Mouse (Mus musculus) granulocyte monocyte progenitor cell, adult 5-6 weeks (primary cell): ENCODE measurements around the gene Tnfaip2. TPM values are rescaled to one million over a fixed set of nuclear protein-coding genes. Genes with fewer than 3 reads are reported as not detected.

Source experiments
- ATAC-seq: replicated peaks from 2 replicates; pipeline ENCODE4 v1.8.0; 2016; ENCODE audit warnings: mild to moderate bottlenecking, moderate TSS enrichment, inconsistent platforms; ENCODE audit not compliant: poor library complexity, severe bottlenecking
- total RNA-seq, 2 experiments: library from RNA; stranded (forward) in 1 of 2; stranded (reverse) in 1 of 2; fragments of 200-712, 200-1000 nt in 1 of 2; fragments of >200 nt in 1 of 2; fragmentation: Nextera tagmentation in 1 of 2; gene quantifications; 2 replicates each; pipeline ENCODE4 v1.2.3; 2014 to 2017

The Tnfaip2 gene
- total RNA-seq (2014; fragmentation: Nextera tagmentation): 28.6 and 30.4 TPM in 2 replicates
- 27.4 and 56.1 TPM in 2 replicates for total RNA-seq (2017)

DNA sequence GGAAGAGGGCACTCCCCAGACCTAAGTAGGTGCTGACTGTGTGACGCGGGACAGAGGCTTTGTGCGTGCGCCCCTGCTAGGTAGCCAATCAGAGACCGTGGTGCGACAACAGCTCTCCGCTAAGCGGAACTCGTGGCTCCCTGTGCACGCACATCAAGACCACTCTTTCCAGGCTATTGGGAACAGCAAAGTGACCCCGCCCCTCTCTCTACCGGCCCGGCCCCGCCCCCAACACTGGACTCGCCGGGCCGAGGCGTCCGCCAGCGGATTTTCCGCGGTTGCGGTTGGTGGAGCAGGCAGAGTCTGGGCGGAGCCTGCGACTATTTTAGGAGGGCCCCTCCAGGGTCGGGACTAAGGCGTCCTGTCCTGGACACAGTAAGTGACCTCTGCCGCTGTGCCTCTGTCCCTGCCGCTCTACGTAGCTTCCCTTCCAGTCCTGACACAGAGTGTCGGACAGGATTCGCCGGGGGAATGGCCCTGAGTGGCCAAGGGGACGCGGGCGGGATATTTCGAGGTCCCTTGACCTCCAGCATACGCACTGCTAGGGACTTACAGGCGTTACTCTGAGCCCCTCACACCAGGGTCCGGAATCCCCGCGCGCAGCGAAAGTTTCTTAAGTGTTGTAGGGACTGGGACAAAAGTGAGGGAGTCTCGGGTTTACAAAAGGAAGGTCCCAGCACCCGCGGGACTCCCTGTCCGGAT lies at the start of gene Tnfaip2:
TSS of gene Tnfaip2 (plus strand) at position 161 of the 702 bp plus-strand sequence.
- ATAC-seq: peak; percentile 56

GRCm38 (mm10) chr12:111394008-111394407 lies 48.3 kb upstream of the Tnfaip2 start:
- ATAC-seq: no peak

- no peak for ATAC-seq
Measured at GRCm38 (mm10) chr12:111396997-111397396, 45.3 kb upstream of the Tnfaip2 start.

- ATAC-seq: peak; percentile 79
Measured at GRCm38 (mm10) chr12:111401454-111402184, 40.6 kb upstream of the Tnfaip2 start.

DNA sequence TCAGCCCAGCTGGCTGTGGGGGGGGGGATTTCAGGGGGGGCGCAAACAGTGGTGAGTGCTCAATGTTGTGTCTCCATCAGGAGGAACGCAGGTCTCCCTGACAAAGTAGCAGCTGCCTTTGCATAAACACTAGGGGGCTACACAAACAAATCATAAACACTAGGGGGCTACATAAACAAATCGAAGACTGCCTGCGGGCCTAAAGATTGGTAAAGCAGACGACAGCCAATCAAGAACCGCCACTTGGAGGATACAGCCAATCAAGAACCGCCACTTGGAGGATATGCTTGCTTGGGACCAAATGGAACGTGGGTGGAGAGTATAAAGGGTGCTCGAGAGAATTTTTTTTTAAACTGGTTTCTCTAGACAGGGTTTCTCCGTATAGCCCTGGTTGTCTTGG lies 37.4 kb upstream of the Tnfaip2 start:
- no peak for ATAC-seq

DNA sequence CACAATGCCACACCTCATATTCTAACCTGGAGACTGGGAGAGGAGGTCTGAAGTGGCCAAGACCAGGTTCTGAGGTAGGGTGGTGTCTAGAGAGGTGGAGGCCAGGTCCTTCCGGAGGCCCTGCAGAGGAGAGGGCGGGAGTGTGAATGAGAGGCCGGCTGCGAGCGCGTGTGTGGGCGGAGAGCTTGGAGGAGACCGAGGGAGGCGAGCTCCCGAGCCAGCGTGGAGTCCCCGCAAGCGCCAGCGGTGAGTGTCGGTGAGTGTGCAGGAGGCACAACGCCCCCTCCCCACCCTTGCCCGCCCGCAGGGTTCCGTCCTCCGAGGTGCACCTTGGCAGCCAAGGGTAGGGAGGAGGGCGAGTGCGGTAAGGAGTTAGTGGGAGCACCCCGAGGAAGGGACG lies 35.6 kb upstream of the Tnfaip2 start, which contains the start of gene Lbhd2:
TSS of gene Lbhd2 (plus strand) at position 188 of the 400 bp plus-strand sequence.
- no peak for ATAC-seq

GRCm38 (mm10) chr12:111409583-111409982 lies 32.7 kb upstream of the Tnfaip2 start:
- ATAC-seq: no peak

- no peak for ATAC-seq
Measured at GRCm38 (mm10) chr12:111411631-111412355, 30.5 kb upstream of the Tnfaip2 start.

DNA sequence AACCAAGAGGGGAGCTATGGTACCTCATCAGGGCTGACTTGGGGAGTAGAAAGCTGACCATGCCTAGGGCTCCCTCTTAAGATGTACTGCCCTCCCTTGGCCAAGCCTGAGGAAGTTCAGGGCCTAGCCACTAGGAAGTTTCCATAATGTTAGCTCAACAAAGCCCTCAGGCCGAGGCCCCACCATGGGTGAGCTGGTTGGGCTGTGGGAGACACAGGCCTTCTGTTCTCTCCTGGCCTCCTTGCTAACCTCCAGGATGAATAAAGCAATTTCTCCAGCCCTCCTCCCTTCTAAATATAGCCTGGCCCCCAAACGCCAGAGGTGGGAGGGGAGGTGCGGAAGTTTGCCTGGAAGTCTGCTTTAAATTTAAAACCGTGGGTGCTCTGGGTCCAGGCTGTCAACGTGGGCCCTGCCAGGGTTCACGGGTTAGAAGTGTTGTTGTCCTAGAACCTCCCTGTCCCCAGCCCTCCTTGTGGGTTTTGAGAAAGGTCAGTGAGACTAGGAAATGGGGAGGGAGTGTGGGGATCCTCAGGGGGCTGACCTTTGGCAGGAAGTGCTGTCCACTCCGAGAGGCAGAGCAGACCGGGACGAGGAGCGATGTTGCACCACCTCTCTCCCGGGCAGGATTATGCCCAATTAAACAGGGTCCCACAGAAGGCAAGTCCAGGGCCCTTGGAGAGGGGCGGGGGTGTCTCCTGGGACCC lies 29.5 kb upstream of the Tnfaip2 start:
- peak; percentile 4; the same call in 1 of the 2 replicates for ATAC-seq

GRCm38 (mm10) chr12:111413300-111413699 lies 29.0 kb upstream of the Tnfaip2 start:
- ATAC-seq: peak; percentile 93

- peak; percentile 32 for ATAC-seq
Measured at GRCm38 (mm10) chr12:111416921-111417779, 25.1 kb upstream of the Tnfaip2 start, which contains the start of gene Exoc3l4. TSS of gene Exoc3l4 (plus strand) at chr12:111417017.

- ATAC-seq: peak; percentile 51
Measured at GRCm38 (mm10) chr12:111419918-111420317, 22.4 kb upstream of the Tnfaip2 start.

GRCm38 (mm10) chr12:111420946-111421709 lies 21.1 kb upstream of the Tnfaip2 start:
- ATAC-seq: no peak

DNA sequence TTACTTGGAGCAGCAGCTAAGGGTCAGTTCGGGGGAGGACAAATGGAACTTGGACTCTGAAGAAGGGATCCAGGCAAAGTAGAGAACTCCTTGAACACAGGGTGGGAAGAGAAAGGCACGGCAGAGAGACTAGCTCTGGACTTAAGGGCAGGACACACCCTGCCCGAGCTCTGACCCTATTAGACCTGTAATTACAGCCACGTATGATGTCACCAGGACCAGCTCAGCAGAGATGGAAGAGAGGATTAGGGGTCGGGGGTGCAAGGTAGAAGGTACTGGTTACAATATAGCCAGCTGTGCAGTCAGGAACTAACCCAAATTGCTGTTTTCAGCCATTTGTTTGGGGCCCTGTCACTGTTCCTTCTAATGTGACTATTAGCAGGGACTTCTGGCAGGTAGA lies 19.4 kb upstream of the Tnfaip2 start:
- no peak for ATAC-seq

DNA sequence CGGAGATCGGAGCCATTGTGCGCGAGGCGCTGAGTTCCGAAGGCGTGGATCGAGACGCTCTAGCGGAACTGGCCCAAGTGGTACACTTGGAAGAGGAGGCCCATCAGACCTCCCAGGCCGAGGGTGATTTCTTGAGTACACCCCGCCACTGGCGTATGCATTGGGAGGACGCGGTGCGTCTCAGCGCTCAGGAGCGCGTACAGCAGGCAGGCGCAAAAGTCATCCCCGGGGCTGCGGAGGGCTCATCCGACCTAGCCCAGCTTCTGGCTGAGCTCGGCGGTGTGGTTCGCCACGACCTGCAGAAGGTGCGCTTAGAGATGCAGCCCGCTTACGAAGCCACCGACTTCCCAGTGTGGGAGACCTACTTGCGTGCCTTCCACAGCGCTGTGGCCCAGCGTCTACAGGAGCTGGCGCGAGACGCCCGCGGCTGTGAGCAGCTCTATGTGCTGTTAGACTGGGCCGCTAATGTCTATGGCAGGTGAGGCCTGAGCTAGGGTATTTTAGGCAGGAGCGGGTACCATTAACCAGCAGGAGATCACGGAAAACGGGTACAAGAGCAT lies 18.6 kb upstream of the Tnfaip2 start:
- no peak for ATAC-seq

DNA sequence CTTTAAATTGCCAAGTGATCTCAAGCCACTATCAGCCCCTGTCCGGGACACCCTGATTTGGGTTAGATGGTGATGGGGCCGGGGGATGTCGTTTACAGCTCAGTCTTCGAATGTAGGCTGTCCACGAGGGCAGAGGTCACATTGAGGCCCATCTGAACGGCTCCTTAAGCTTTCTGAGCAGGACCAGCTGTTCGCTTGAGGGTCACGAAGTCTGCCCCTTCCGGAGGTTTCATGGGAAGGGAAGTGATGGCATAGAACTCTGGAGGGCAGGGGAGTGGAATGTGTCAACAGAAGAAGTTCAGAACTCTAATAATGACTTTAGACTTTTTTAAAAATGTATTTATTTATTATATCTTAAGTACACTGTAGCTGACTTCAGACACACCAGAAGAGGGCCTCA lies 17.7 kb upstream of the Tnfaip2 start:
- ATAC-seq: no peak

DNA sequence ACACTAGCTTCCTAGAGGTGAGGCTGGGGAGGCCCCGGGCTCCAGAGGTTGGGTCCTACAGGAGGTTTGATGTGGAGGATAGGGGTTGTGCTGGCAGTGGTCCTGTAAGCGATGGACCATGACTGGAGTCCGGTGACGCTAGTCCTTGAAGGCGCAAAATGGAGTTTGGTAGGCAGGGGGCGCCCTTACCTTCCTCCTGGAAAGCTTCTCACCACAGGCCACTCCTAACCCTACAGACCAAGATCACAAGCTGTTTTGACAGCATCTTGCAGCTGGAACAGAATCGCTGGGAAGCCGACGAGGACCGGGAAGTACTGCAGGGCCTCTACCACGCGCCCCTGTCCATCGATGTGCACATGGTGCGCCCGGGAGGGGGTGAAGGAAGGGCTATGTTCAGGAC lies 17.0 kb upstream of the Tnfaip2 start:
- ATAC-seq: peak; percentile 54

GRCm38 (mm10) chr12:111425789-111426460 lies 16.3 kb upstream of the Tnfaip2 start:
- peak; percentile 45 for ATAC-seq
